Mouse (Mus musculus) hindbrain, embryonic 14.5 days (tissue): ENCODE measurements at regions not wholly inside any gene's neighbourhood (a gene's known extent, or its start where the extent isn't known, plus 50 kb on each side); places are given as distances from the start of the nearest gene placed in this dataset.

Experiments used
- ATAC-seq: fragments of 200-750 bp; cut with Nextera tagmentation; 2 replicates; pipeline ENCODE4 v1.8.0; 2017; ENCODE audit warnings: moderate number of reproducible peaks, mild to moderate bottlenecking, moderate TSS enrichment, moderate library complexity; ENCODE audit not compliant: low FRiP score
- DNase-seq: peaks from one replicate; pipeline ENCODE4 v3.0.0-alpha.2; 2015; ENCODE audit warnings: low spot score
- H3K27ac ChIP-seq: fragments of 300-500 bp; sonication (generic); 2 replicates; pipeline ENCODE4 v1.5.1; 2014; ENCODE audit warnings: mild to moderate bottlenecking, moderate library complexity
- H3K27me3 ChIP-seq: fragments of 300-500 bp; sonication (generic); 2 replicates; pipeline ENCODE4 v1.6.1; 2014; ENCODE audit warnings: mild to moderate bottlenecking, low read length, mixed read lengths; ENCODE audit not compliant: control insufficient read depth, insufficient read depth
- H3K36me3 ChIP-seq: fragments of 300-500 bp; sonication (generic); replicated peaks from 2 replicates; pipeline ENCODE4 v1.6.1; 2014; ENCODE audit not compliant: control insufficient read depth, insufficient read depth
- H3K4me1 ChIP-seq: fragments of 300-500 bp; sonication (generic); replicated peaks from 2 replicates; pipeline ENCODE4 v1.6.1; 2014; ENCODE audit warnings: antibody characterized with exemption, low read length, mixed read lengths; ENCODE audit not compliant: control insufficient read depth, insufficient read depth
- H3K4me2 ChIP-seq: fragments of 300-500 bp; sonication (generic); replicated peaks from 2 replicates; pipeline ENCODE4 v1.6.1; 2014; ENCODE audit warnings: mild to moderate bottlenecking, moderate library complexity
- H3K4me3 ChIP-seq: fragments of 300-500 bp; sonication (generic); replicated peaks from 2 replicates; pipeline ENCODE4 v1.5.1; 2014; ENCODE audit warnings: mild to moderate bottlenecking, low read length
- H3K9ac ChIP-seq: fragments of 300-500 bp; sonication (generic); 2 replicates; pipeline ENCODE4 v1.6.1; 2014
- H3K9me3 ChIP-seq: fragments of 300-500 bp; sonication (generic); 2 replicates; pipeline ENCODE4 v1.6.1; 2016; ENCODE audit warnings: low read length; ENCODE audit not compliant: control insufficient read depth
- WGBS: fragments of 180-500 bp; shearing (Covaris S2); extraction: QIAGEN DNeasy Blood & Tissue Kit; methylation state at CpG from one replicate; pipeline ENCODE4 v1.1.7; 2014; 5-methylcytosine and 5-hydroxymethylcytosine counted together

- Histone ChIP-seq H3K4me3 (no peak overlapping the region), H3K4me2 (no peak overlapping the region), H3K9ac (no peak overlapping the region), H3K36me3 (no peaks in the 10 kb centered on the region), H3K9me3 (no peaks in the 10 kb centered on the region), H3K4me1 (peaks cover 8% of the 10 kb centered on the region; the same call in 1 of the 2 replicates), H3K27me3 (no peaks in the 10 kb centered on the region), H3K27ac (no peak overlapping the region)
- DNase-seq (no peak), ATAC-seq (no peak)
- 80% methylated on average over 5 of the region's 5 CpGs for WGBS
Measured at GRCm38 (mm10) chr2:161164320-161164719, 55.4 kb upstream of the Chd6 start.
